ENCODE assay signal across 8 mouse cellular contexts in genomic region chr4:149735624-149736250, GRCm38 (mm10). TPM values are rescaled to one million over a fixed set of nuclear protein-coding genes. Genes with fewer than 3 reads are reported as not detected.
DNase-seq lines count a peak whose midpoint lies in the region; ATAC-seq and TF ChIP-seq lines count a peak whose summit lies in the region.

No protein-coding gene starts in this region.

- peaks cover 38% of the 10 kb centered on the region for H3K4me1 ChIP-seq in hindbrain, postnatal 0 days (ENCODE audit: insufficient read depth, low read length)
- H3K4me1 ChIP-seq in neural tube, embryonic 14.5 days (ENCODE audit: control insufficient read depth, insufficient read depth, low read length), result peaks cover 49% of the 10 kb centered on the region
- H3K4me1 ChIP-seq in lung, adult 2 months (ENCODE audit: control insufficient read depth, insufficient read depth, low read length), result peaks cover 11% of the 10 kb centered on the region

- TF ChIP-seq POLR2A in lung, adult 2 months (IDR thresholded peaks at IDR 0.05; ENCODE audit: borderline replicate concordance, extremely low read depth, low read depth, low read length), result no peak

- intact Hi-C loops in left cerebral cortex, adult 2 months (cut with DNase I), result no loop called here
- intact Hi-C loops in left cerebral cortex, postnatal 4 days (cut with DNase I), result no loop called here

- H3K27me3 ChIP-seq in hindbrain, postnatal 0 days (ENCODE audit: insufficient read depth, low read length), result no peaks in the 10 kb centered on the region
- H3K27me3 ChIP-seq in neural tube, embryonic 14.5 days (ENCODE audit: control insufficient read depth, insufficient read depth, low read length), result no peaks in the 10 kb centered on the region

- peak overlapping the region; percentile 6; the same call in 1 of the 2 replicates for H3K4me3 ChIP-seq in left cerebral cortex, adult 2 months
- H3K4me3 ChIP-seq in hindbrain, postnatal 0 days (ENCODE audit: low read length), result no peak overlapping the region
- no peak overlapping the region for H3K4me3 ChIP-seq in neural tube, embryonic 14.5 days (ENCODE audit: low read depth, low read length)
- H3K4me3 ChIP-seq in lung, adult 2 months (replicated peaks; ENCODE audit: extremely low read depth, low read depth, low read length), result no peak overlapping the region

- peak; percentile 26 to 57 for DNase-seq in cerebellum, adult 18-20 months
- DNase-seq in left cerebral cortex, adult 2 months (ENCODE audit: extremely low spot score in 1 of 2, low spot score in 2 of 2), result no peak
- no peak for DNase-seq in left cerebral cortex, postnatal 4 days
- DNase-seq in hindbrain, postnatal 0 days (ENCODE audit: low spot score), result no peak
- DNase-seq in lung, adult 2 months, result no peak
- no peak for DNase-seq in adrenal gland, adult 18-20 months (ENCODE audit: low spot score in 2 of 2)

- H3K9me3 ChIP-seq in hindbrain, postnatal 0 days (ENCODE audit: low read length), result no peaks in the 10 kb centered on the region
- H3K9me3 ChIP-seq in neural tube, embryonic 14.5 days (ENCODE audit: control insufficient read depth, low read length), result no peaks in the 10 kb centered on the region

- no peak for ATAC-seq in cerebellum, adult (ENCODE audit: insufficient number of reproducible peaks, low FRiP score, low TSS enrichment)
- no peak for ATAC-seq in hindbrain, postnatal 0 days
- ATAC-seq in neural tube, embryonic 14.5 days (ENCODE audit: low read depth), result no peak

- peaks cover 6% of the 10 kb centered on the region for H3K36me3 ChIP-seq in hindbrain, postnatal 0 days (ENCODE audit: insufficient read depth, low read length)
- H3K36me3 ChIP-seq in neural tube, embryonic 14.5 days (ENCODE audit: control insufficient read depth, insufficient read depth, low read length), result 0 out of 2 replicates have a peak, but pooled peaks cover 2% of the 10 kb centered on the region

- WGBS in hindbrain, postnatal 0 days, result 62% methylated on average over 5 of the region's 5 CpGs
- WGBS in neural tube, embryonic 14.5 days, result 88% methylated on average over 5 of the region's 5 CpGs
- 67% methylated on average over 5 of the region's 5 CpGs for WGBS in lung, adult 2 months

- no peak overlapping the region; the same call in 1 of the 2 replicates for H3K27ac ChIP-seq in left cerebral cortex, adult 2 months
- no peak overlapping the region for H3K27ac ChIP-seq in hindbrain, postnatal 0 days
- no peak overlapping the region for H3K27ac ChIP-seq in neural tube, embryonic 14.5 days (ENCODE audit: low read depth, low read length)

- no peak overlapping the region; the same call in 1 of the 2 replicates for H3K9ac ChIP-seq in hindbrain, postnatal 0 days (replicated peaks; ENCODE audit: low read length)
- no peak overlapping the region for H3K9ac ChIP-seq in neural tube, embryonic 14.5 days (replicated peaks; ENCODE audit: low read depth, low read length)

- TF ChIP-seq CTCF in left cerebral cortex, adult 2 months (IDR thresholded peaks at IDR 0.05), result no peak
- TF ChIP-seq CTCF in hindbrain, postnatal 0 days (IDR thresholded peaks at IDR 0.05; ENCODE audit: low read depth), result no peak
- TF ChIP-seq CTCF in lung, adult 2 months (IDR thresholded peaks at IDR 0.05; ENCODE audit: insufficient read depth, low read length), result no peak

- peak overlapping the region; percentile 61 for H3K4me2 ChIP-seq in hindbrain, postnatal 0 days (ENCODE audit: low read depth, low read length)
- peak overlapping the region; percentile 97; the same call in 1 of the 2 replicates for H3K4me2 ChIP-seq in neural tube, embryonic 14.5 days (ENCODE audit: low read depth, low read length)

RNA-seq across cellular contexts. Expression of gene Tmem201, which starts 2.1 kb away (rescaled TPM):
- 10 to 100 TPM; 63.3 to 67.9 TPM for total RNA-seq in left cerebral cortex, adult 2 months (2021)
- total RNA-seq in left cerebral cortex, postnatal 4 days (2021), result 10 to 100 TPM; 57.8 to 60.1 TPM
- 69.8 and 80.2 TPM in 2 replicates for total RNA-seq in hindbrain, postnatal 0 days (2014; rRNA removed)
- polyA plus RNA-seq in hindbrain, postnatal 0 days (2015; fragmentation: Nextera tagmentation; extraction: Ambion mirVana), result 41.2 and 44.7 TPM in 2 replicates
- 32.2 and 35.1 TPM in 2 replicates for polyA plus RNA-seq in neural tube, embryonic 14.5 days (2014; fragmentation: Nextera tagmentation; extraction: Ambion mirVana)
- polyA plus RNA-seq in lung, adult 2 months (2012; rRNA removed), result 34.0 TPM in 2 replicates
- total RNA-seq in adrenal gland, adult 18-20 months (2021), result 10 to 100 TPM; 27.8 to 29.0 TPM

RNA-seq across cellular contexts. Expression of gene Pik3cd, which starts 33.4 kb away (rescaled TPM):
- total RNA-seq in left cerebral cortex, adult 2 months (2021), result 10 to 100 TPM; 24.6 to 25.4 TPM
- 10 to 100 TPM; 46.2 to 53.7 TPM for total RNA-seq in left cerebral cortex, postnatal 4 days (2021)
- 17.4 and 20.8 TPM in 2 replicates for total RNA-seq in hindbrain, postnatal 0 days (2014; rRNA removed)
- 9.2 and 10.1 TPM in 2 replicates for polyA plus RNA-seq in hindbrain, postnatal 0 days (2015; fragmentation: Nextera tagmentation; extraction: Ambion mirVana)
- polyA plus RNA-seq in neural tube, embryonic 14.5 days (2014; fragmentation: Nextera tagmentation; extraction: Ambion mirVana), result 16.5 and 19.7 TPM in 2 replicates
- 14.6 and 19.3 TPM in 2 replicates for polyA plus RNA-seq in lung, adult 2 months (2012; rRNA removed)
- 1 to 10 TPM; 3.8 to 6.5 TPM for total RNA-seq in adrenal gland, adult 18-20 months (2021)

RNA-seq across cellular contexts. Expression of gene Slc25a33, which starts 38.3 kb away (rescaled TPM):
- total RNA-seq in left cerebral cortex, adult 2 months (2021), result 10 to 100 TPM; 25.9 to 30.2 TPM
- 10 to 100 TPM; 18.6 to 19.4 TPM for total RNA-seq in left cerebral cortex, postnatal 4 days (2021)
- 20.4 and 21.6 TPM in 2 replicates for total RNA-seq in hindbrain, postnatal 0 days (2014; rRNA removed)
- 38.2 and 39.6 TPM in 2 replicates for polyA plus RNA-seq in hindbrain, postnatal 0 days (2015; fragmentation: Nextera tagmentation; extraction: Ambion mirVana)
- polyA plus RNA-seq in neural tube, embryonic 14.5 days (2014; fragmentation: Nextera tagmentation; extraction: Ambion mirVana), result 40.3 and 48.4 TPM in 2 replicates
- 9.5 and 12.7 TPM in 2 replicates for polyA plus RNA-seq in lung, adult 2 months (2012; rRNA removed)
- 10 to 100 TPM; 16.3 to 24.3 TPM for total RNA-seq in adrenal gland, adult 18-20 months (2021)

Comparison
In these comparisons a context has a peak if more than half of its experiments do, and no peak if none do; other contexts are left out.
1. DNase-seq: peak in cerebellum, adult 18-20 months (2 of 2); none in left cerebral cortex, adult 2 months (0 of 2), left cerebral cortex, postnatal 4 days (single experiment), hindbrain, postnatal 0 days (single experiment), lung, adult 2 months (single experiment) and adrenal gland, adult 18-20 months (0 of 2).